In genomic region chr9:106193930-106194807, GRCm38 (mm10) we compare ENCODE assay signal across 13 mouse cellular contexts. TPM values are rescaled to one million over a fixed set of nuclear protein-coding genes. Genes with fewer than 3 reads are reported as not detected.
DNase-seq lines count a peak whose midpoint lies in the region; ATAC-seq and TF ChIP-seq lines count a peak whose summit lies in the region.
"Had no signal": no experiment of that assay in that cellular context is flagged by ENCODE, and none has a peak within 500 bp of the region (broad histone marks: within the 10 kb centered on the region; RNA-seq: fewer than 3 reads in every experiment).

No protein-coding gene starts in this region.

- TF ChIP-seq POLR2A in testis, adult 2 months (IDR thresholded peaks at IDR 0.05; ENCODE audit: control insufficient read depth, low read depth, low read length) = no peak

- H3K27ac ChIP-seq in testis, adult 2 months (ENCODE audit: control insufficient read depth, insufficient read depth, low read depth, low read length) = peak overlapping the region; percentile 66
- H3K27ac ChIP-seq: heart, embryonic 10.5 days; limb, embryonic 10.5 days; liver, embryonic 15.5 days; midbrain, embryonic 15.5 days had no signal

- no peak overlapping the region for H3K4me3 ChIP-seq in testis, adult 2 months (ENCODE audit: control insufficient read depth, low read depth, low read length)
- H3K4me3 ChIP-seq: heart, embryonic 10.5 days; limb, embryonic 10.5 days; liver, embryonic 15.5 days; midbrain, embryonic 15.5 days had no signal

- no peaks in the 10 kb centered on the region for H3K27me3 ChIP-seq in testis, adult 2 months (ENCODE audit: control insufficient read depth, insufficient read depth, low read length)
- H3K27me3 ChIP-seq: midbrain, embryonic 15.5 days had no signal

- H3K4me1 ChIP-seq in testis, adult 2 months (ENCODE audit: control insufficient read depth, insufficient read depth, low read length) = peaks cover 17% of the 10 kb centered on the region

- no peak for TF ChIP-seq CTCF in testis, adult 2 months (IDR thresholded peaks at IDR 0.05; ENCODE audit: control insufficient read depth, insufficient read depth, insufficient replicate concordance, low read depth, low read length)

- no peak for DNase-seq in frontal cortex, postnatal 14 days (ENCODE audit: low spot score in 2 of 2)
- no peak for DNase-seq in testis, postnatal 10 days (ENCODE audit: low spot score)
- DNase-seq in cerebellum, adult 8-10 months = peak; percentile 52
- DNase-seq in testis, postnatal 14 days (ENCODE audit: low spot score) = peak; percentile 58
- no peak for DNase-seq in thymus, postnatal 10 days (ENCODE audit: low spot score in 2 of 2)

- ATAC-seq in frontal cortex, adult (ENCODE audit: low TSS enrichment) = peak; percentile 32
- ATAC-seq in granulocyte monocyte progenitor cell, adult 5-6 weeks (replicated peaks; ENCODE audit: poor library complexity, severe bottlenecking) = no peak
- ATAC-seq: intestine, postnatal 0 days; midbrain, embryonic 15.5 days had no signal

- no peaks in the 10 kb centered on the region; the same call in 1 of the 2 replicates for H3K36me3 ChIP-seq in testis, adult 2 months (ENCODE audit: control insufficient read depth, insufficient read depth, low read length)

RNA-seq across cellular contexts. Expression of gene Ppm1m, which starts 5.4 kb away (rescaled TPM):
- 31.3 and 40.6 TPM in 2 replicates for polyA plus RNA-seq in testis, adult 2 months (2012; rRNA removed)
- total RNA-seq in granulocyte monocyte progenitor cell, adult 5-6 weeks (2014; fragmentation: Nextera tagmentation) = 34.1 and 42.6 TPM in 2 replicates
- total RNA-seq in granulocyte monocyte progenitor cell, adult 5-6 weeks (2017) = 12.5 and 23.4 TPM in 2 replicates

RNA-seq across cellular contexts. Expression of gene Twf2, which starts 8.7 kb away (rescaled TPM):
- 12.1 and 13.5 TPM in 2 replicates for polyA plus RNA-seq in testis, adult 2 months (2012; rRNA removed)
- 79.7 and 84.8 TPM in 2 replicates for total RNA-seq in granulocyte monocyte progenitor cell, adult 5-6 weeks (2014; fragmentation: Nextera tagmentation)
- 81.4 and 87.5 TPM in 2 replicates for total RNA-seq in granulocyte monocyte progenitor cell, adult 5-6 weeks (2017)

RNA-seq across cellular contexts. Expression of gene Wdr82, which starts 23.4 kb away (rescaled TPM):
- 21.3 and 25.2 TPM in 2 replicates for polyA plus RNA-seq in testis, adult 2 months (2012; rRNA removed)
- total RNA-seq in granulocyte monocyte progenitor cell, adult 5-6 weeks (2014; fragmentation: Nextera tagmentation) = 59.4 and 68.2 TPM in 2 replicates
- total RNA-seq in granulocyte monocyte progenitor cell, adult 5-6 weeks (2017) = 68.6 and 86.0 TPM in 2 replicates

RNA-seq across cellular contexts. Expression of gene Tlr9, which starts 28.2 kb away (rescaled TPM):
- 2.6 and 2.7 TPM in 2 replicates for polyA plus RNA-seq in testis, adult 2 months (2012; rRNA removed)
- total RNA-seq in granulocyte monocyte progenitor cell, adult 5-6 weeks (2014; fragmentation: Nextera tagmentation) = 1.7 and 2.3 TPM in 2 replicates
- total RNA-seq in granulocyte monocyte progenitor cell, adult 5-6 weeks (2017) = 0.30 and 0.46 TPM in 2 replicates
- polyA plus RNA-seq: heart, embryonic 10.5 days; limb, embryonic 10.5 days had no signal

RNA-seq across cellular contexts. Expression of gene Glyctk, which starts 36.2 kb away (rescaled TPM):
- polyA plus RNA-seq in testis, adult 2 months (2012; rRNA removed) = 16.2 and 17.6 TPM in 2 replicates
- 0.26 TPM in 1 of 2 replicates, not detected in the other for total RNA-seq in granulocyte monocyte progenitor cell, adult 5-6 weeks (2014; fragmentation: Nextera tagmentation)
- total RNA-seq in granulocyte monocyte progenitor cell, adult 5-6 weeks (2017) = 0.56 and 2.6 TPM in 2 replicates

Comparison
In these comparisons a context has a peak if more than half of its experiments do, and no peak if none do; other contexts are left out.
1. DNase-seq: peak in cerebellum, adult 8-10 months (single experiment) and testis, postnatal 14 days (single experiment); none in frontal cortex, postnatal 14 days (0 of 2), testis, postnatal 10 days (single experiment) and thymus, postnatal 10 days (0 of 2).